Mouse (Mus musculus): Measurements from ENCODE around the gene Ccdc146.

Gene Ccdc146

DNA sequence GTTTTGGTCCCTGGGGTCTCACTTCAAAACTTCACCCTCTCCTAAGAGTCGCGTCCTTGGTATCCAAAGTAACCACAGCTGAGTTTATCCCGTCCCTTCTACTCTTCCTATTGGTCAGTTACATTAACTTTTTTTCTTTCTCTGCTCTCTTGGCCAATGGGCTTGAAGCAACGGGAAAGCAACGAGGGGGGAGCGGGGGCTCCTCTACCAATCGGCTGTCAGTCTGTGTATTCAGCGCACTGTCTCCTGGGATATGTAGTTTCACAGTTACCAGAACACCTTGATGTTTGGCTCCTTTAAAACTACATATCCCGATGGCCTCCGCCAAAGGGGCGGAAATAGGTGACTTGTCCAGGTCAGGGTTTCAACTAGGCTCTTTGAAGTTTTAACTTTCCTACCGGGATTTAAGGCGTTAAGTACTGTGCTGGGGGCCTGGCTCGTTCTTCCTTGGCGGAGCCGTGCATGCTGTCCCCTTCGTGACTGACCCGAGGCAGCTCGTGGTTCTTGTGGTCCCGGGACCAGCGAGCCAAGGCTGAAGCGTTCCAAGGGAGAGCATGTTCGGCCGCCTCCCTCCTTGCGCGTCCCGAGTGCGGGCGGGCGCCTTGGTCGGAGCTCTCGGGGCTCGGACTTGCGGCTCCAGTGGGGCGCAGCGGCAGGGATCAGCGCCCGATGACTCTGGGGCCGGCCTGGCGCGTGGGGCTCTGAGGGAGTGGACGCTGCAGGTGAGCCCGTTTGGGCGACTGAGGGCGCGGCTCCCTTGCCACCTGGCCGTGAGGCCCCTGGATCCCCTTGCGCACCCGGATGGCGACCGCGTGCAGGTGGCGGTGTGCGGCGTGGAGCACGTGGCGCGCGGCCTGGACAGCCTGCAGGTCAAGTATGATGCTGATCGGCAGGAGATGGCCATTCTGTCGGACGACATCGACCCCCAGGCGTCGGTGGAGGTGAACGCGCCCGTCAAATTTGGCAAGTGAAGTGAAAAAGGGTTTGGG is at the start of gene Ccdc146, which contains the start of gene Fam185a:
Ccdc146 (minus strand) TSS at position 64 of the 989 bp plus-strand sequence.
Fam185a (plus strand) TSS at position 345 of the 989 bp plus-strand sequence.
- DNase-seq (ENCODE audit: extremely low spot score, low read depth, low spot score): peak; percentile 97

DNA sequence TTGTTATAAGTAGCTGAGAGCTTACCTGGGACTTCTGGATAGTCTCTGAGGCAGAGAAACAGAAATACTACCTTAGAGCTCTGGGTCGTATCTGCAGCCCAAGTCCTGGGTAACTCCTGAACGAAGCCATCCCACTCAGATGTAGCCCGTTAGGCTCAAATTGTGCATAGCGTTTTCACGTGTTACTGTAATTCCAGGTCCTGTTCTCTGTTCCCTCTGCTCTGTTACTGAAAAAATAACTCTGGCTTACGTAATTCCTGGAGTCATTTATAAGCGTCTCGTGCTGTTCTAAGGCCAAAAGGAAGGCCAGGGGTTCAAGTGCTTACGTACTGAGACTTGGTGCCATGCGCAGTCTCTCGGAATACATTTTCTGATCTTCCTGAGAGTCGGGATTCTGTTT is 43.6 kb upstream of the Ccdc146 start:
- DNase-seq (ENCODE audit: extremely low spot score, low read depth, low spot score): no peak

- no peak for DNase-seq (ENCODE audit: extremely low spot score, low read depth, low spot score)
Measured at GRCm38 (mm10) chr5:21467387-21467786, 42.9 kb upstream of the Ccdc146 start.

DNA sequence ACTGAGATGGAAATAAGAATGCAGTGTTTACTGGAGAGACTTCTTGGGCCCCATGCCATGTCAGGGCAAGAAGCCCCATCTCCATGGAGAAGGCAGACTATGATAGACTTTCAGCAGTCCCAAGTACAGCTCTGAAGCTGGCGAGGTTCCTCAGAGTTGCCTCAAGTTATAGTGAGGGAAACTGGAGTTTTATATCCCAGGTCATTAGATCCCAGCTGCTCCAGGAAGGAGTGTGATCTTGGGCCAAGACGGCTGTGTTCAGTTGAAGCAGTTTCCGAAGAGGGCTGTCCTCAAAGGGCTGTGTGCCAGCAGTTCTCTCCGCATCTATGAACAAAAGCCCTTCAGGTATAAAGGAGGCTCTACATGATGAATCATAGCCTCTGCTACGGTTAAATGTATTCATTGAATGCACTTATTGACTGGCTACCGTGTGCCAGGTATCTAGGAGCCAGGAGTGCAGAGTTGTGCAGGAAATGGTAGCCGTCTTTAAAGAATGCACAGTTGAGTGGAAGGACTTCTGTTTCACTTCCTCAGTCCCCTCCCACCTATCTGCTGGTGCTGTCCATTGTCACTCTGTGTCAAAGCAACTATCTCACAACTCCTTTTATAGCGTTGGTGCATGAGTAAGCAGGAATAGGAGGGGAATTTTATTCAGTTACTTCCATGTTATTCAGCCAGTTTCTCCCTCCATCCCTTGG is 16.5 kb upstream of the Ccdc146 start:
- DNase-seq (ENCODE audit: extremely low spot score, low read depth, low spot score): no peak

DNA sequence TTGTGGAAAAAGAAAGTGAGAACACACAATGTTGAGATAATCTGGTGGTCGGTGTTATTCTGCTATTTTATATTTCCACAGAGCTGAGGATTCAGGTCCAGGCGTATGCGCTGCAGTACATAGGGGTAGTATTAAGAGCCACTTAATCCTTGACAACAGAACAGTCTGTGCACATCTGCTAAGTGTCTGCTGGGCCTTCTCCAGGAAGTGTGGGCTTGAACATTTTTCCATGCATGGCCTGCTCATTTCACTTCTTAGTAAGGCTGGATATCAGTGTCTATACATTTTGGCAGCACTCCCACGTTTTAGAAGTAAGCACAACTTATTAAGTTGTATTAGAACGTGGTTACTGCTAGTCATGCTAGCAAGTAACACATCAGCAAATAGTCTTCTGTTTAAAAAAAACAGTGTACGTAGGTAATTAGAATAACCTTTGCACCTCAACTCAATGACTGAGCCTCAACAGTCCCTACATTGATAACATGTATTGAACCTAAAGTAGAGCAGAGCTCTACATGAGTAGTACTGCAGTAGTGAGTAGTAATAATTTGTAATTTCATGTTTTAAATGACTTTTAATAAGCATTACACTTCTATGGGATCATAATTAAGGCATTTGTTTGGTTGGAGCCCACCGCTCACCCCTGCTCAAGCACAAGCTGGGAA is 15.1 kb upstream of the Ccdc146 start:
- no peak for DNase-seq (ENCODE audit: extremely low spot score, low read depth, low spot score)

DNA sequence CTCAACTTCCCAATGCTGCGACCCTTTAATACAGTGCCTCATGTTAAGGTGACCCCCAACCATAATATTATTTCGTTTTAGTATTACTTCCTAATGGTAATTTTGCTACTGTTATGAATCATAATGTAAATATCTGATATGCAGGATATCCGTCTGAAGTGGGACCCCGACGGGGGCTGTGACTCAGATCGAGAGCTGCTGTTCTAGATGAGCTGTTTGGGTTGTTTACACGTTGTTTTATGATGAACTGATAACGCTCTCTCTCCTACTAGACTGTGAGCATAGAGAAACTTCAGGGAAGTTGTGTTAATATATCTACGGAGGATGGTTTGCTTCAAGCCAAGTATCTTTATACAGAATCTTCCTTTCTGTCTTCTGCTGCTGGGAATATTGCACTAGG is 14.0 kb upstream of the Ccdc146 start:
- DNase-seq (ENCODE audit: extremely low spot score, low read depth, low spot score): no peak

GRCm38 (mm10) chr5:21436471-21436975 is 12.0 kb upstream of the Ccdc146 start:
- DNase-seq (ENCODE audit: extremely low spot score, low read depth, low spot score): no peak

GRCm38 (mm10) chr5:21434148-21434929 is 9.9 kb upstream of the Ccdc146 start:
- no peak for DNase-seq (ENCODE audit: extremely low spot score, low read depth, low spot score)

GRCm38 (mm10) chr5:21426666-21427065 is 2.2 kb upstream of the Ccdc146 start:
- DNase-seq (ENCODE audit: extremely low spot score, low read depth, low spot score): no peak

GRCm38 (mm10) chr5:21420609-21421008 is 3.9 kb downstream of the Ccdc146 start:
- DNase-seq (ENCODE audit: extremely low spot score, low read depth, low spot score): no peak

- DNase-seq (ENCODE audit: extremely low spot score, low read depth, low spot score): no peak
Measured at GRCm38 (mm10) chr5:21418613-21419012, 5.9 kb downstream of the Ccdc146 start.

- DNase-seq (ENCODE audit: extremely low spot score, low read depth, low spot score): no peak
Measured at GRCm38 (mm10) chr5:21414116-21414820, 10.2 kb downstream of the Ccdc146 start.

DNA sequence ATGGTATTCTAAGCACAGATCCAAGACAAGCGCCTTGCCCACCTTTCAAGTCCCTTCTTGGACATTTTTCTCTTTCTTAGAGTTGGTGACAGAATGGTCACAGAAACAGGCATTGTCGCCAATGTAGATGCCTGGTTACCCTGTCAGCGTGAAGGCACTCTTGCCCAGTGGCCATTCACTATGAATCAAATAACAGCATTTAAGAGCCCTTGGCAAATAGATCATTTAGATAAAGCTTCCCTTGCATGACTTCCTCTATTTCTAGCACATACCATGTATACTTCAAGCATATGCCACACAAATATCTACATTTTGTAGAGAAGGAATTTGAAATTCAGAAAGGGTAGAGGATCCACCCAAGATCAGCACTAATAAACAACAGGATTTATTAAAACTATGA is 11.2 kb downstream of the Ccdc146 start:
- no peak for DNase-seq (ENCODE audit: extremely low spot score, low read depth, low spot score)

GRCm38 (mm10) chr5:21412056-21412455 is 12.4 kb downstream of the Ccdc146 start:
- no peak for DNase-seq (ENCODE audit: extremely low spot score, low read depth, low spot score)

DNA sequence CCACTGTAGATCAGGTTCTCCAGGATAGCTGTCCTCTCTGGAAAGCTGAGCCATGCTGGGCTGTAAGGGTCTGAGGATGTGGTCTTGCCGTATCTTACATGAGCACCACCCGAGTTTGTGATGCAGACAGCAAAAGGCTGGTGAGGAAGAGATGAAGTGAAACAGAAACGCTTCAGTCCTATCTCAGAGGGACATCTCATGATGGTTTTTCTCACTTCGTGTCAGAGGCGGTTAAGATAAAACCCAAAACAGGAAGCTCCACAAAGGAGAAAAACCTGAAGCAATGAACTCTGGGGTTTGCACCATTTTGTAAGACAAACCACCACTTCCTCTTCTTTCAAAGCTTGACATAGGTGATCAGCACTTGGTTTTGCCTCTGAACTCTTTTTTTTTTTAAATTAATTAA is 13.2 kb downstream of the Ccdc146 start:
- no peak for DNase-seq (ENCODE audit: extremely low spot score, low read depth, low spot score)

GRCm38 (mm10) chr5:21395205-21395840 is 29.2 kb downstream of the Ccdc146 start:
- no peak for DNase-seq (ENCODE audit: extremely low spot score, low read depth, low spot score)

DNA sequence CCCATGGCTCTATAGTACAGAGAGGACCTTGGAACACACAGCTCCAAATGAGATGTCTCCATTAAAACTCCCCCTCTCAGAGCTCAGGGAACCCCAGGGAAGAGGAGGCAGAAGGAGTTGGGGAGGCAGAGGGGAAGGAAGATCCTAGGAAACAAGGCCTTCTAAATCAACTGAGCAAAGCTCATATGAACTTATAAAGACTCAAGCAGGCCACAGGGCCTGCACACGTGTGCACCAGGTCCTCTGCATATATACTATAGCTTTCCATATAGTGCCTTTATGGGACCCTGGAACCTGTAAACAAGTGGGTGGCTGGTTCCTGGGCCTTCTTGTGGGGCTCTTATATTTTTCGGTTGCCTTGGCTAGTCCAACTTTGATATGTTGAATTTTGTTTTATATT is 29.9 kb downstream of the Ccdc146 start:
- no peak for DNase-seq (ENCODE audit: extremely low spot score, low read depth, low spot score)

GRCm38 (mm10) chr5:21391616-21392384 is 32.7 kb downstream of the Ccdc146 start:
- no peak for DNase-seq (ENCODE audit: extremely low spot score, low read depth, low spot score)

DNA sequence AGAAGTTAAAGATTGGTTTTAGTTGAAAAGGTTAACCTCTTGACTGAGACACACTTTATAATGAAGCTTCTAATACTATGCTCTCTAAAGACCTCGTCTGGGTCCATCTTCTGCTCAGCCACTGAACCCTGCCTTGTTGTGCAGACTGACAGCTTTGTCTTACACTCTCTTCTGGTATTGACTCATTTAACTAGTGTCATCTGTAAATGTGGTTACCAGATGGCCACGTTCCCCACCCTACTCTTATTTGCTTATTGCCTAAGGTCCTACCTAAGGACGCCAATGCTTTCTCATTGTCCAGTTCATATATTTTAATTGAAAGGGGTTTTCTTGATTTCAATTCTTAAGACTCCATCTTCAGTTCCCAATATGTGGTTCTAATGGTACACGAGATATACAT is 35.6 kb downstream of the Ccdc146 start:
- no peak for DNase-seq (ENCODE audit: extremely low spot score, low read depth, low spot score)
